Mouse (Mus musculus): Measurements from ENCODE around the gene Camkmt.

The Camkmt gene

GRCm38 (mm10) chr17:85266831-85267422 is 176.6 kb downstream of the Camkmt start:
- in situ Hi-C loops (cut with MboI; ENCODE audit: unreplicated experiment in 2 of 2): no loop called here

- in situ Hi-C loops (cut with MboI; ENCODE audit: unreplicated experiment in 2 of 2): no loop called here
Observed at GRCm38 (mm10) chr17:85271466-85272175, 181.3 kb downstream of the Camkmt start.

GRCm38 (mm10) chr17:85279720-85280119 is 189.4 kb downstream of the Camkmt start:
- in situ Hi-C loops (cut with MboI; ENCODE audit: unreplicated experiment in 2 of 2): no loop called here

GRCm38 (mm10) chr17:85282447-85282846 is 192.1 kb downstream of the Camkmt start:
- in situ Hi-C loops (cut with MboI; ENCODE audit: unreplicated experiment in 2 of 2): no loop called here

- in situ Hi-C loops (cut with MboI; ENCODE audit: unreplicated experiment in 2 of 2): no loop called here
Observed at GRCm38 (mm10) chr17:85291154-85291553, 200.8 kb downstream of the Camkmt start.

GRCm38 (mm10) chr17:85291601-85292000 is 201.2 kb downstream of the Camkmt start:
- in situ Hi-C loops (cut with MboI; ENCODE audit: unreplicated experiment in 2 of 2): no loop called here

- in situ Hi-C loops (cut with MboI; ENCODE audit: unreplicated experiment in 2 of 2): no loop called here
Observed at GRCm38 (mm10) chr17:85292276-85292675, 201.9 kb downstream of the Camkmt start.

GRCm38 (mm10) chr17:85303686-85304085 is 213.3 kb downstream of the Camkmt start:
- in situ Hi-C loops (cut with MboI; ENCODE audit: unreplicated experiment in 2 of 2): no loop called here

GRCm38 (mm10) chr17:85308566-85308965 is 218.2 kb downstream of the Camkmt start:
- in situ Hi-C loops (cut with MboI; ENCODE audit: unreplicated experiment in 2 of 2): no loop called here

GRCm38 (mm10) chr17:85309046-85309445 is 218.7 kb downstream of the Camkmt start:
- in situ Hi-C loops (cut with MboI; ENCODE audit: unreplicated experiment in 2 of 2): no loop called here

GRCm38 (mm10) chr17:85311348-85311747 is 221.0 kb downstream of the Camkmt start:
- in situ Hi-C loops (cut with MboI; ENCODE audit: unreplicated experiment in 2 of 2): no loop called here

- in situ Hi-C loops (cut with MboI; ENCODE audit: unreplicated experiment in 2 of 2): no loop called here
Observed at GRCm38 (mm10) chr17:85318401-85318800, 228.0 kb downstream of the Camkmt start.

- in situ Hi-C loops (cut with MboI; ENCODE audit: unreplicated experiment in 2 of 2): no loop called here
Observed at GRCm38 (mm10) chr17:85319779-85320300, 229.5 kb downstream of the Camkmt start.

- in situ Hi-C loops (cut with MboI; ENCODE audit: unreplicated experiment in 2 of 2): no loop called here
Observed at GRCm38 (mm10) chr17:85328901-85329300, 238.5 kb downstream of the Camkmt start.

- in situ Hi-C loops (cut with MboI; ENCODE audit: unreplicated experiment in 2 of 2): no loop called here
Observed at GRCm38 (mm10) chr17:85335464-85335863, 245.1 kb downstream of the Camkmt start.

- in situ Hi-C loops (cut with MboI; ENCODE audit: unreplicated experiment in 2 of 2): no loop called here
Observed at GRCm38 (mm10) chr17:85337666-85338065, 247.3 kb downstream of the Camkmt start.

GRCm38 (mm10) chr17:85341134-85341700 is 250.9 kb downstream of the Camkmt start:
- in situ Hi-C loops (cut with MboI; ENCODE audit: unreplicated experiment in 2 of 2): no loop called here

GRCm38 (mm10) chr17:85342471-85342870 is 252.1 kb downstream of the Camkmt start:
- in situ Hi-C loops (cut with MboI; ENCODE audit: unreplicated experiment in 2 of 2): no loop called here

- in situ Hi-C loops (cut with MboI; ENCODE audit: unreplicated experiment in 2 of 2): no loop called here
Observed at GRCm38 (mm10) chr17:85343435-85343834, 253.1 kb downstream of the Camkmt start.

- in situ Hi-C loops (cut with MboI; ENCODE audit: unreplicated experiment in 2 of 2): no loop called here
Observed at GRCm38 (mm10) chr17:85346701-85347100, 256.3 kb downstream of the Camkmt start.

GRCm38 (mm10) chr17:85349331-85349935 is 259.1 kb downstream of the Camkmt start:
- in situ Hi-C loops (cut with MboI; ENCODE audit: unreplicated experiment in 2 of 2): no loop called here
